Mouse (Mus musculus): ENCODE data around the gene Slc20a1.

The Slc20a1 gene

GRCm38 (mm10) chr2:129253631-129253970 lies 55.0 kb downstream of the Slc20a1 start:
- no peak for DNase-seq (ENCODE audit: low read depth)

- DNase-seq (ENCODE audit: low read depth): no peak
Observed at GRCm38 (mm10) chr2:129254076-129254475, 55.5 kb downstream of the Slc20a1 start.

GRCm38 (mm10) chr2:129256006-129256405 lies 57.4 kb downstream of the Slc20a1 start:
- no peak for DNase-seq (ENCODE audit: low read depth)

DNA sequence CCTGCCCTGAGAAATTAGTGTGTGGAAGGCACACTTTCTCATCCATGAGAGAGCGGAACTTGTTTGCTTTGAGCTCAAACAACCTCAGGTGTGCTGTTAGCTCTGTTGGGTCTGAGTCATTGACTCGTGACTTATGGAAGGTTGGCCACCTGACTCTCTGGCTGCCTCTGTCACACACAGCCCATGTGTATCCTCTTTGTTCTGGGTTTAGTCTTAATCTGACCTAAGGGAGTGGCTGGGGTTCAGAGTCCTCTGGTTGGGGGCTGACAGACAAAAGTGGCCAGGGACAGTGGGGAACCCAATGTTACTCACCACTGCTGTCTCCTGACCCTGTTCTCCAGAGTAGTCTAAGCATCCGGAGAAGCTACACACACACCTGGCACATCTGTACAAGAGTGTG lies 59.5 kb downstream of the Slc20a1 start:
- no peak for DNase-seq (ENCODE audit: low read depth)

DNA sequence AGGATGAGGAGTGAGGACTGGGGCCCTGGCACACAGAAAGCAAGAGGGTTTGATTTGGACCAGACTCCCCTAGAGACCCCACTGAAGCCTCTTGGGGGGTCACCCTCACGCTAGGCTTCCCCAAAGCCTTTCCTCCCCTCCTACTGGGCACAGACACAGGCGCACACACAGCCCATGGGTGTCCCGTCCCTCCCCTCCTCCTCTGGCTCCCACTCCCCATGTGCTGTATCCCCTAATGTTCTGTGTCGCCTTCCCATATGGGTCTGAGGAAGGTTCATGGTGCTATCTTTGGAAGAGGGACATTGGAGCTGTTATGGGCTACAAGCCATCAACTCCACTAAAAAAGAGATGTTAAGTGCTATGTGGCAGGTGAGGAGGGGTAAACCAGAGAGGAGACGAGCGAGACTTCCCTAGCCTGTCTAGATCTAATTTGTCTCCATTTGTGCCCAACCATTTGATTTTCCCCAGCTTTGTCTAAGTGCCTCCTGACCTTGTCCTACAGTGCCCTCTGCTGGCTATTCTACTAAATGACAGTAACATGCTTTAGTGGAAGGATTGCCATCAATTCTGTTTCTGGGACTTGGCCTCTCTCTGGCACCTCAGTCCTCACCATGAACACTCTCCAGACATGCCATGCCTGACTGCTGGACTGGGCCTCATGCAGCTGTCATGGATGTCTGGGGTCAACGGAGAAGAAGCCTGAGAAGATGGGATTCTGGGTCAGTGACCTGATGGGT lies 60.1 kb downstream of the Slc20a1 start:
- DNase-seq (ENCODE audit: low read depth): peak; percentile 81

DNA sequence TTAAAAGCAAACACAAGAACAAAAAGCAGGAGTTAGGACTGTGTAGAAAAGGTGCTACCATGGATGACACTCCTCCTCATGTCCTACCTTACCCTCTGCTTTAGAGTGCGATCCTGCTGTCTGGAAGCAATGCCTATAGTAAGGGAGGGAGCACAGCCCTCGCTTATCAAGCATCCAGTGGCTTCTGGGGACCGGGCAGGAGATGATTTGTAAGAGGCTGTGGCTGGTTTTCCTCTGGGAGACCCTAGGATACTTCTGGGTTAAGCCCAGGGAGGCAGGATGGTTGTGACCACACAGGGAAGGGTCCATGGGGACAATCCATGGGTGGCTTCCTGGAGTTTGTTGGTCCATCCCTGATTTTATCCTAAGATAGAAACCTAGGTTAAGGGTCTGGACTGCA lies 62.1 kb downstream of the Slc20a1 start:
- no peak for DNase-seq (ENCODE audit: low read depth)

Measured in c-Kit-positive CD71-positive TER-119-negative erythroid progenitor cells, embryonic 14.5 days (primary cell).